Mouse (Mus musculus): ENCODE results near the gene Etnk2. TPM values are rescaled to one million over a fixed set of nuclear protein-coding genes. Genes with fewer than 3 reads are reported as not detected.

The Etnk2 gene
- polyA plus RNA-seq, 1 experiment, result not detected

DNA sequence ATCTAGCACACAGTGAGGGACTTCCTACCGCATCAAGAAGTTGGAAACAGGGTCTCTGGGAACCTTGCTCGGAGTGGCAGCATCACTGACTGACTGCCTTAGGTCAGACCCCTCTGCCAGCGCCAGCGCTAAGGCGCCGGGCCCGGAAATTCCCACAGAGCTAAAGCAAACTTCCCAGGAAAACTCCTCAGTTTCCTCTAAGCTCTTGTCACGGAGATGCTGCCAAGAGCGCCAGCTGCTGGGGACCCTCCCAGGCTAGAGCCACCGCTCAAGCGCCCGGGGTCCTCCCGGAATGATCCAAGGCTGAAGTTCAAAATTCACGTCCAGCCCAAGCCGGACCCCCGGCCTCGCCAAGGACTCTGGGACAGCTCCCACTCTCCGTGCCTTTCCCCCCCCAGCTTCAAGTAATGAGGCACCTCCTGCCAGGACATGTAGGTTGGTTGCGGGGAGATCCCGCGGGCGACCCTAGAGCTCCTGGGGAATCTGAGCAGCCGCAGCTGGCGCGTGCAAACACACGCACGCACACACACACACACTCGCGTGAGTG, 59.3 kb downstream of the Etnk2 start:
- peak overlapping the region; percentile 56 for H3K4me3 ChIP-seq (ENCODE audit: insufficient read depth, low read depth, low read length)
- peak overlapping the region; percentile 16 for H3K27ac ChIP-seq (ENCODE audit: insufficient read depth, low read depth, low read length)
- 2% methylated on average over 29 of the region's 29 CpGs for WGBS
- peaks cover 12% of the 10 kb centered on the region for H3K4me1 ChIP-seq (ENCODE audit: control insufficient read depth, insufficient read depth, low read length)
- TF ChIP-seq CTCF (IDR thresholded peaks at IDR 0.05; ENCODE audit: insufficient read depth, low read depth, low read length), result no peak

DNA sequence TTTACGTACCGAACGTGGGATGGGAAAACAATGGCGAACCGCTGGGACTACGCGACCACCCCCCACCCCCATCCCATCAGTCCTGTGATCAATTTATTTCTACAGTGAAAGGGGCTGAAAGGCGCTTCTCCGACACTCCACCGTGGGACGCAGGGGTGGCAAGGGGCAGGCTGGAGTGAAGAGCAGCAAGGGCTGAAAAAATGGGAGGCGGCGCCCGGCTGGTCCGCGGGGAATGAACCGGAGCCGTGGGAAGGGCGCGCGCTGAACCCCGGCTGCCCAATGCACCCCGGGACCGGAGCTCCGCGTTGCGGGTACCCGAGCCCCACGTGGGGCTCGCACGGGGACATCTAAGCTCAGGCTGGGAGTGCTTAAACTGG, 59.8 kb downstream of the Etnk2 start:
- WGBS, result under 1% methylated on average over 31 of the region's 31 CpGs
- TF ChIP-seq CTCF (IDR thresholded peaks at IDR 0.05; ENCODE audit: insufficient read depth, low read depth, low read length) (no peak), POLR2A (IDR thresholded peaks at IDR 0.05; ENCODE audit: insufficient read depth, low read depth, low read length) (no peak)
- Histone ChIP-seq H3K27ac (ENCODE audit: insufficient read depth, low read depth, low read length) (peak overlapping the region; percentile 16; the same call in 1 of the 2 replicates), H3K4me3 (ENCODE audit: insufficient read depth, low read depth, low read length) (peak overlapping the region; percentile 56), H3K4me1 (ENCODE audit: control insufficient read depth, insufficient read depth, low read length) (peaks cover 10% of the 10 kb centered on the region)

DNA sequence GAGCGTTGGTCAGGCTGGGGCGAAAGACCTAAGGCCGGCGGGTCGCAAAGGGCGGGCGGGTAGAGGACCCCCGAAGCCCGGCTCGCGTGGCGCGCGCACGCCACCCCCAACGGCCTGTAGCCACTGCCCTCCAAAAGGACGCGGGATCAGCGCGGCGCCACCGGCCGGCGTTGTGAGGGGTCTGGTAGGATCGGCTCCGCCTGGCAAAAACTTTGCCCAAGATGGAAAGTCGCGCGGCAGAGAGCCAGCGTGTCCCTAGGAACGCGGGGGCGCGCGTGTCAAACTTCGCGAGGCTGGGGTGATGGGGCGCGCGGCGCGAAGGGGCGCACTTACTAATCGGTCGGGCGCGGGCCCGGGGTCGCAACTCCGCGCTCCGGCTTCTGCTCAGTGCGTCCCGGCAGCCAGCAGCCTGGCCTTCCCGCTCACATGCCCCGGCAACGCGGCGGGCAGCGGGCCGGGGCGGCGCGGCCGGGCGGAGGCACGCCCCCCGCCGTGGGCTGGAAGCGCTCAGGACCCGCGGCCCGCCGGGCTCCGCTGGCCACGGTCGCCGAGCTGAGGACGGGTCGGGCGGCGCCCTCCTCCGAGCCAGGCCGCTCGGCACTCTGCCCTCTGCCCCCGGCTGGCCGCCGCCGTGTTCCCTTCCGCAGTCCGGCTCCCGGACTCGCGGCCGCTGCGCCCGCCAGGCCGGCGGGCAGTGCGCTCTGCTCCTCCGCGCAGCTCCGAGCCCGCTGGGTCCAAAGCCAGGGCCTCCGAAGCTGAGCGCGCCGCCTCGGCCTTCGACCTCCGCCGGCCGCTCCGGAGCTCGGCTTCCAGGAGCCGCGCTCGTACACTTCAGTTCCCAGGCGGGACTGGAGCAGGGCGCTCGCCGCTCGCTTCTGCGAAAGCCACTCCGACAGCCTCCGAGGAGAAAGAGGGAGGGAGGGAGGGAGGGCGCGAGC, 60.4 kb downstream of the Etnk2 start, which contains the start of gene Sox13:
Gene Sox13, minus strand, starts transcription at position 835 of the 938 bp plus-strand sequence.
- Histone ChIP-seq H3K4me1 (ENCODE audit: control insufficient read depth, insufficient read depth, low read length) (peaks cover 9% of the 10 kb centered on the region), H3K4me3 (ENCODE audit: insufficient read depth, low read depth, low read length) (peak within 1 kb of the TSS; percentile 56), H3K27ac (ENCODE audit: insufficient read depth, low read depth, low read length) (no peak within 1 kb of the TSS)
- under 1% methylated on average over 124 of the region's 128 CpGs for WGBS
- TF ChIP-seq CTCF (IDR thresholded peaks at IDR 0.05; ENCODE audit: insufficient read depth, low read depth, low read length), result no peak
- peak; percentile 34; the same call in 1 of the 2 replicates for TF ChIP-seq POLR2A (IDR thresholded peaks at IDR 0.05; ENCODE audit: insufficient read depth, low read depth, low read length)

DNA sequence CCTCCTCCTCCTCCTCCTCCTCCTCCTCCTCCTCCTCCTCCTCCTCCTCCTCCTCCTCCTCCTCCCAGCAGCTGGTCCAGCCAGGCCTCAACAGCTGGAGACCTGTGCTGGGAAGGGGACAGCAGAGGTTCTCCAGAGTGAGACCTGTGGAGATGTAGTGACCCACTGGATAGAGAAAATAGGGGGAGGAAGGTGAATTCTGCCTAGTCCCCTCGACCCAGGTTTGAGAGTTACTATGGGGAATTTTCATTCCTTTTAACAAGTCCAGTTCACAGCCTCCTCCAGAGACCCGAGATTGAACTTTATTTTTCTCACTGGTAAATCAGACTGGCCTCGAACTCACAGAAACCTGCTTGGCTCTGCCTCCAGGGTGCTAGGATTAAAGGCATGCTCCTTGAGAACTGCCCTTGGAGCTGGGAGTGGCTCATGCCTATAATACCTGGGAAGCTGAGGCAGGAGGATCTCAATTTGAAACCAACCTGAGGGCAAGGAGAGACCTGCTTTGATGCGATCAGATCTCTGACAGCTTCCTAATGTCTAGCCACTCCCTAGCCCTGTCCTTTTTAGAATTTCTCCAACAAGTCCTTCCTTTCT, 61.3 kb downstream of the Etnk2 start:
- H3K27ac ChIP-seq (ENCODE audit: insufficient read depth, low read depth, low read length), result no peak overlapping the region
- H3K4me3 ChIP-seq (ENCODE audit: insufficient read depth, low read depth, low read length), result no peak overlapping the region
- no peak for TF ChIP-seq POLR2A (IDR thresholded peaks at IDR 0.05; ENCODE audit: insufficient read depth, low read depth, low read length)
- no peak for TF ChIP-seq CTCF (IDR thresholded peaks at IDR 0.05; ENCODE audit: insufficient read depth, low read depth, low read length)
- 65% methylated on average over 4 of the region's 4 CpGs for WGBS
- H3K4me1 ChIP-seq (ENCODE audit: control insufficient read depth, insufficient read depth, low read length), result peaks cover 9% of the 10 kb centered on the region

Other genes starting within 250 kb of the Etnk2 start
- not detected in 2 replicates for gene Ppp1r15b, start 232.4 kb upstream of the Etnk2 start, polyA plus RNA-seq (2012; ENCODE audit: insufficient read depth, insufficient read length, low replicate concordance, missing spikeins)
- gene Plekha6, start 199.4 kb upstream of the Etnk2 start, polyA plus RNA-seq (2012; ENCODE audit: insufficient read depth, insufficient read length, low replicate concordance, missing spikeins), result not detected in 2 replicates
- not detected in 2 replicates for gene Golt1a, start 53.8 kb upstream of the Etnk2 start, polyA plus RNA-seq (2012; ENCODE audit: insufficient read depth, insufficient read length, low replicate concordance, missing spikeins)
- not detected in 2 replicates for gene Kiss1, start 41.7 kb upstream of the Etnk2 start, polyA plus RNA-seq (2012; ENCODE audit: insufficient read depth, insufficient read length, low replicate concordance, missing spikeins)
- gene Ren1, start 13.1 kb upstream of the Etnk2 start, polyA plus RNA-seq (2012; ENCODE audit: insufficient read depth, insufficient read length, low replicate concordance, missing spikeins), result not detected in 2 replicates
- not detected in 2 replicates for gene Sox13, start 60.8 kb downstream of the Etnk2 start, polyA plus RNA-seq (2012; ENCODE audit: insufficient read depth, insufficient read length, low replicate concordance, missing spikeins)
- gene Snrpe, start 246.7 kb downstream of the Etnk2 start, polyA plus RNA-seq (2012; ENCODE audit: insufficient read depth, insufficient read length, low replicate concordance, missing spikeins), result not detected in 2 replicates

Measured in olfactory bulb, adult 2 months (tissue).